ENCODE assay signal across 8 mouse cellular contexts in genomic region chr9:107633661-107634405, GRCm38 (mm10). TPM values are rescaled to one million over a fixed set of nuclear protein-coding genes. Genes with fewer than 3 reads are reported as not detected.
DNase-seq lines count a peak whose midpoint lies in the region; ATAC-seq and TF ChIP-seq lines count a peak whose summit lies in the region.

No protein-coding gene starts in this region.

- H3K9me3 ChIP-seq in kidney, embryonic 15.5 days (replicated peaks): no peaks in the 10 kb centered on the region

- peaks cover 45% of the 10 kb centered on the region for H3K4me1 ChIP-seq in lung, adult 2 months (ENCODE audit: control insufficient read depth, insufficient read depth, low read length)
- peaks cover 67% of the 10 kb centered on the region for H3K4me1 ChIP-seq in kidney, embryonic 15.5 days

- peak overlapping the region; percentile 92 for H3K27ac ChIP-seq in kidney, embryonic 15.5 days
- peak overlapping the region; percentile 95 for H3K27ac ChIP-seq in macrophage

- peaks cover 8% of the 10 kb centered on the region; the same call in 1 of the 2 replicates for H3K36me3 ChIP-seq in kidney, embryonic 15.5 days
- H3K36me3 ChIP-seq in macrophage (ENCODE audit: inconsistent target): no peaks in the 10 kb centered on the region

- no peak for TF ChIP-seq CTCF in lung, adult 2 months (IDR thresholded peaks at IDR 0.05; ENCODE audit: insufficient read depth, low read length)

- peaks cover 62% of the 10 kb centered on the region for H3K79me2 ChIP-seq in macrophage (ENCODE audit: inconsistent target)

- TF ChIP-seq POLR2A in lung, adult 2 months (IDR thresholded peaks at IDR 0.05; ENCODE audit: borderline replicate concordance, extremely low read depth, low read depth, low read length): 0 out of 2 replicates have a peak, but pooled peaks have one; percentile 6

- peak overlapping the region; percentile 96 for H3K4me2 ChIP-seq in kidney, embryonic 15.5 days

- WGBS in lung, adult 2 months: under 1% methylated on average over 15 of the region's 15 CpGs
- WGBS in kidney, embryonic 15.5 days: 3% methylated on average over 15 of the region's 15 CpGs
- WGBS in macrophage (ENCODE audit: missing documents): 2% methylated on average over 15 of the region's 15 CpGs

- peak; percentile 10 for ATAC-seq in granulocyte monocyte progenitor cell, adult 5-6 weeks (replicated peaks; ENCODE audit: poor library complexity, severe bottlenecking)
- ATAC-seq in kidney, embryonic 15.5 days (replicated peaks; ENCODE audit: low FRiP score): no peak

- H3K9ac ChIP-seq in kidney, embryonic 15.5 days: peak overlapping the region; percentile 97

- peak overlapping the region; percentile 87 for H3K4me3 ChIP-seq in lung, adult 2 months (replicated peaks; ENCODE audit: extremely low read depth, low read depth, low read length)
- H3K4me3 ChIP-seq in kidney, embryonic 15.5 days (replicated peaks): peak overlapping the region; percentile 93
- H3K4me3 ChIP-seq in macrophage (ENCODE audit: inconsistent target): peak overlapping the region; percentile 99

- no peak for DNase-seq in lung, adult 2 months
- DNase-seq in lung, adult 18-20 months: no peak
- DNase-seq in cerebellum, adult 18-20 months: peak; percentile 44 to 60
- peak; percentile 38 to 54 for DNase-seq in thymus, adult 18-20 months
- no peak for DNase-seq in frontal cortex, postnatal 36 days (ENCODE audit: low spot score in 2 of 2)

- H3K27me3 ChIP-seq in kidney, embryonic 15.5 days: no peaks in the 10 kb centered on the region

RNA-seq across cellular contexts. Expression of gene Gnai2, which starts 1.3 kb away (rescaled TPM):
- polyA plus RNA-seq in lung, adult 2 months (2012; rRNA removed): 844 and 991 TPM in 2 replicates
- 410 and 448 TPM in 2 replicates for total RNA-seq in granulocyte monocyte progenitor cell, adult 5-6 weeks (2014; fragmentation: Nextera tagmentation)
- total RNA-seq in granulocyte monocyte progenitor cell, adult 5-6 weeks (2017): 395 and 452 TPM in 2 replicates
- 403 and 424 TPM in 2 replicates for polyA plus RNA-seq in kidney, embryonic 15.5 days (2015; fragmentation: Nextera tagmentation; extraction: Ambion mirVana)
- total RNA-seq in macrophage (2018; cell fraction: chromatin; rRNA removed): 100 to 1,000 TPM in 23 of 26 experiments, 10 to 100 TPM in 3; 71.0 to 453 (median 221) TPM
- total RNA-seq in macrophage (2018; cell fraction: cytosol; rRNA removed): 100 to 1,000 TPM; 541 to 697 (median 633) TPM
- 100 to 1,000 TPM; 118 to 431 (median 271) TPM for total RNA-seq in macrophage (2018; cell fraction: nucleus; rRNA removed)
- polyA plus RNA-seq in macrophage (2018): 624 to 802 TPM (median 682 TPM) in 3 replicates

RNA-seq across cellular contexts. Expression of gene Sema3b, which starts 24.8 kb away (rescaled TPM):
- 81.0 and 95.6 TPM in 2 replicates for polyA plus RNA-seq in lung, adult 2 months (2012; rRNA removed)
- total RNA-seq in granulocyte monocyte progenitor cell, adult 5-6 weeks (2014; fragmentation: Nextera tagmentation): not detected in 2 replicates
- total RNA-seq in granulocyte monocyte progenitor cell, adult 5-6 weeks (2017): not detected in 2 replicates
- 21.1 and 22.5 TPM in 2 replicates for polyA plus RNA-seq in kidney, embryonic 15.5 days (2015; fragmentation: Nextera tagmentation; extraction: Ambion mirVana)
- total RNA-seq in macrophage (2018; cell fraction: chromatin; rRNA removed): 1 to 10 TPM in 3 of 26 experiments, under 1 TPM in 14, not detected in 9; 0.17 to 2.2 (median 0.60) TPM
- under 1 TPM in 3 of 26 experiments, not detected in 23; 0.03 to 0.14 (median 0.06) TPM for total RNA-seq in macrophage (2018; cell fraction: cytosol; rRNA removed)
- total RNA-seq in macrophage (2018; cell fraction: nucleus; rRNA removed): 1 to 10 TPM in 1 of 26 experiments, under 1 TPM in 4, not detected in 21; 0.11 to 1.0 (median 0.30) TPM
- polyA plus RNA-seq in macrophage (2018): not detected in 3 replicates

RNA-seq across cellular contexts. Expression of gene Slc38a3, which starts 35.5 kb away (rescaled TPM):
- polyA plus RNA-seq in lung, adult 2 months (2012; rRNA removed): 1.8 and 16.1 TPM in 2 replicates
- total RNA-seq in granulocyte monocyte progenitor cell, adult 5-6 weeks (2014; fragmentation: Nextera tagmentation): not detected in 2 replicates
- not detected in 2 replicates for total RNA-seq in granulocyte monocyte progenitor cell, adult 5-6 weeks (2017)
- 7.1 and 8.1 TPM in 2 replicates for polyA plus RNA-seq in kidney, embryonic 15.5 days (2015; fragmentation: Nextera tagmentation; extraction: Ambion mirVana)
- not detected for total RNA-seq in macrophage (2018; cell fraction: chromatin; rRNA removed)
- not detected for total RNA-seq in macrophage (2018; cell fraction: cytosol; rRNA removed)
- total RNA-seq in macrophage (2018; cell fraction: nucleus; rRNA removed): not detected
- polyA plus RNA-seq in macrophage (2018): not detected in 3 replicates

RNA-seq across cellular contexts. Expression of gene Gnat1, which starts 45.7 kb away (rescaled TPM):
- 0.09 and 0.20 TPM in 2 replicates for polyA plus RNA-seq in lung, adult 2 months (2012; rRNA removed)
- total RNA-seq in granulocyte monocyte progenitor cell, adult 5-6 weeks (2014; fragmentation: Nextera tagmentation): not detected in 2 replicates
- not detected in 2 replicates for total RNA-seq in granulocyte monocyte progenitor cell, adult 5-6 weeks (2017)
- 3.9 and 4.6 TPM in 2 replicates for polyA plus RNA-seq in kidney, embryonic 15.5 days (2015; fragmentation: Nextera tagmentation; extraction: Ambion mirVana)
- 1 to 10 TPM in 8 of 26 experiments, not detected in 18; 2.2 to 2.9 (median 2.5) TPM for total RNA-seq in macrophage (2018; cell fraction: chromatin; rRNA removed)
- total RNA-seq in macrophage (2018; cell fraction: cytosol; rRNA removed): under 1 TPM in 1 of 26 experiments, not detected in 25; 0.14 TPM
- 1 to 10 TPM in 4 of 26 experiments, not detected in 22; 1.4 to 4.9 (median 1.9) TPM for total RNA-seq in macrophage (2018; cell fraction: nucleus; rRNA removed)
- not detected in 3 replicates for polyA plus RNA-seq in macrophage (2018)

RNA-seq across cellular contexts. Expression of gene Ifrd2, which starts 46.4 kb away (rescaled TPM):
- 41.5 and 41.8 TPM in 2 replicates for polyA plus RNA-seq in lung, adult 2 months (2012; rRNA removed)
- total RNA-seq in granulocyte monocyte progenitor cell, adult 5-6 weeks (2014; fragmentation: Nextera tagmentation): 89.9 and 105 TPM in 2 replicates
- total RNA-seq in granulocyte monocyte progenitor cell, adult 5-6 weeks (2017): 46.9 and 76.8 TPM in 2 replicates
- polyA plus RNA-seq in kidney, embryonic 15.5 days (2015; fragmentation: Nextera tagmentation; extraction: Ambion mirVana): 47.8 and 55.8 TPM in 2 replicates
- total RNA-seq in macrophage (2018; cell fraction: chromatin; rRNA removed): 10 to 100 TPM in 7 of 26 experiments, 1 to 10 TPM in 19; 2.6 to 17.1 (median 7.9) TPM
- total RNA-seq in macrophage (2018; cell fraction: cytosol; rRNA removed): 10 to 100 TPM in 1 of 26 experiments, 1 to 10 TPM in 25; 3.3 to 10.4 (median 6.3) TPM
- total RNA-seq in macrophage (2018; cell fraction: nucleus; rRNA removed): 10 to 100 TPM in 6 of 26 experiments, 1 to 10 TPM in 20; 2.1 to 27.4 (median 5.2) TPM
- polyA plus RNA-seq in macrophage (2018): 4.4 to 25.0 TPM (median 10.0 TPM) in 3 replicates

Comparison
In these comparisons a context has a peak if more than half of its experiments do, and no peak if none do; other contexts are left out.
1. DNase-seq: peak in cerebellum, adult 18-20 months (2 of 2) and thymus, adult 18-20 months (2 of 2); none in lung, adult 2 months (single experiment), lung, adult 18-20 months (0 of 2) and frontal cortex, postnatal 36 days (0 of 2).
2. RNA of gene Sema3b, which starts 24.8 kb away (polyA plus RNA-seq): 81.0 to 95.6 TPM in lung, adult 2 months and 21.1 to 22.5 TPM in kidney, embryonic 15.5 days; not detected in macrophage; every median in the first group is over 10 times any median in the second.
3. Peak in every context shown above with its lines, with median percentiles within 50 percentile points of each other: H3K4me3 ChIP-seq.